24 mouse cellular contexts compared by ENCODE assay signal in genomic region chr6:141241809-141242208, GRCm38 (mm10). TPM values are rescaled to one million over a fixed set of nuclear protein-coding genes. Genes with fewer than 3 reads are reported as not detected.
DNase-seq lines count a peak whose midpoint lies in the region; ATAC-seq lines count a peak whose summit lies in the region.
"Had no signal": no experiment of that assay in that cellular context is flagged by ENCODE, and none has a peak within 500 bp of the region (broad histone marks: within the 10 kb centered on the region; RNA-seq: fewer than 3 reads in every experiment).

No protein-coding gene starts in this region.

- peak; percentile 4 for DNase-seq in heart, adult 11 months
- no peak for DNase-seq in heart, embryonic 10.5 days (ENCODE audit: low spot score)
- no peak for DNase-seq in liver
- no peak for DNase-seq in midbrain, embryonic 11.5 days (ENCODE audit: low spot score, missing footprints)
- DNase-seq: adrenal gland, adult 8-10 months; adrenal gland, postnatal 14 days; adrenal gland, postnatal 36 days; B cell, adult 2 months; cerebellum, adult 11-12 months; cerebellum, adult 2 months; cerebellum, adult 9-10 months; cerebellum, postnatal 10 days; cerebellum, postnatal 25 days had no signal

- WGBS in heart, embryonic 10.5 days: 73% methylated on average over 1 of the region's 1 CpGs
- 59% methylated on average over 1 of the region's 1 CpGs for WGBS in liver, embryonic 16.5 days (ENCODE audit: insufficient replicate concordance)
- 95% methylated on average over 1 of the region's 1 CpGs for WGBS in midbrain, embryonic 11.5 days
- WGBS in midbrain, embryonic 16.5 days: 87% methylated on average over 1 of the region's 1 CpGs

- H3K4me2 ChIP-seq in liver, embryonic 16.5 days (ENCODE audit: low read depth, low read length): no peak overlapping the region
- H3K4me2 ChIP-seq in midbrain, embryonic 11.5 days: no peak overlapping the region
- no peak overlapping the region for H3K4me2 ChIP-seq in midbrain, embryonic 16.5 days (ENCODE audit: low read length)
- H3K4me2 ChIP-seq: embryonic facial prominence, embryonic 12.5 days; forebrain, embryonic 13.5 days; forebrain, embryonic 15.5 days had no signal

- H3K4me3 ChIP-seq in heart, embryonic 10.5 days: no peak overlapping the region
- H3K4me3 ChIP-seq in liver, embryonic 16.5 days (ENCODE audit: low read depth, low read length): no peak overlapping the region
- no peak overlapping the region for H3K4me3 ChIP-seq in midbrain, embryonic 11.5 days (ENCODE audit: low read depth, low read length)
- H3K4me3 ChIP-seq in midbrain, embryonic 16.5 days (ENCODE audit: low read depth, low read length): no peak overlapping the region
- H3K4me3 ChIP-seq: embryonic facial prominence, embryonic 10.5 days; embryonic facial prominence, embryonic 12.5 days; forebrain, embryonic 13.5 days; forebrain, embryonic 15.5 days had no signal

- H3K27ac ChIP-seq in heart, embryonic 10.5 days: no peak overlapping the region
- H3K27ac ChIP-seq in liver, embryonic 16.5 days (ENCODE audit: low read length): no peak overlapping the region
- no peak overlapping the region for H3K27ac ChIP-seq in midbrain, embryonic 11.5 days (ENCODE audit: low read depth, low read length)
- H3K27ac ChIP-seq in midbrain, embryonic 16.5 days (ENCODE audit: low read length): no peak overlapping the region
- H3K27ac ChIP-seq: embryonic facial prominence, embryonic 10.5 days; embryonic facial prominence, embryonic 12.5 days; forebrain, embryonic 13.5 days; forebrain, embryonic 15.5 days had no signal

- H3K9ac ChIP-seq in liver, embryonic 16.5 days (ENCODE audit: low read depth, low read length): no peak overlapping the region
- H3K9ac ChIP-seq in midbrain, embryonic 11.5 days (ENCODE audit: low read length): no peak overlapping the region
- H3K9ac ChIP-seq in midbrain, embryonic 16.5 days (ENCODE audit: low read depth, low read length): no peak overlapping the region
- H3K9ac ChIP-seq: embryonic facial prominence, embryonic 12.5 days; forebrain, embryonic 13.5 days; forebrain, embryonic 15.5 days had no signal

- no peaks in the 10 kb centered on the region for H3K4me1 ChIP-seq in heart, embryonic 10.5 days
- no peaks in the 10 kb centered on the region for H3K4me1 ChIP-seq in liver, embryonic 16.5 days (ENCODE audit: control insufficient read depth, low read depth, low read length)
- no peaks in the 10 kb centered on the region for H3K4me1 ChIP-seq in midbrain, embryonic 11.5 days (ENCODE audit: control insufficient read depth, insufficient read depth, low read length)
- no peaks in the 10 kb centered on the region for H3K4me1 ChIP-seq in midbrain, embryonic 16.5 days (ENCODE audit: control insufficient read depth, insufficient read depth, low read length)
- H3K4me1 ChIP-seq: embryonic facial prominence, embryonic 10.5 days; embryonic facial prominence, embryonic 12.5 days; forebrain, embryonic 13.5 days; forebrain, embryonic 15.5 days had no signal

- 0 out of 2 replicates have a peak, but pooled peaks have one; percentile 51 for ATAC-seq in liver, embryonic 16.5 days (ENCODE audit: low read depth)
- 0 out of 2 replicates have a peak, but pooled peaks have one; percentile 14 for ATAC-seq in midbrain, embryonic 11.5 days (ENCODE audit: low FRiP score)
- no peak for ATAC-seq in midbrain, embryonic 16.5 days
- ATAC-seq: activated CD4-positive, CD25-positive, alpha-beta regulatory T cell, adult 4 months; CD4-positive, CD25-positive, alpha-beta regulatory T cell, adult 4 months; forebrain, embryonic 13.5 days; forebrain, embryonic 15.5 days; Patski had no signal

- H3K9me3 ChIP-seq in heart, embryonic 10.5 days: no peaks in the 10 kb centered on the region
- no peaks in the 10 kb centered on the region for H3K9me3 ChIP-seq in liver, embryonic 16.5 days (replicated peaks; ENCODE audit: control insufficient read depth, low read length)
- no peaks in the 10 kb centered on the region for H3K9me3 ChIP-seq in midbrain, embryonic 11.5 days (ENCODE audit: control insufficient read depth, low read length)
- H3K9me3 ChIP-seq in midbrain, embryonic 16.5 days (replicated peaks; ENCODE audit: control insufficient read depth, low read length, poor library complexity, severe bottlenecking): no peaks in the 10 kb centered on the region
- H3K9me3 ChIP-seq: embryonic facial prominence, embryonic 10.5 days; embryonic facial prominence, embryonic 12.5 days; forebrain, embryonic 13.5 days; forebrain, embryonic 15.5 days had no signal

- H3K36me3 ChIP-seq in heart, embryonic 10.5 days: no peaks in the 10 kb centered on the region
- no peaks in the 10 kb centered on the region for H3K36me3 ChIP-seq in liver, embryonic 16.5 days (ENCODE audit: control insufficient read depth, insufficient read depth)
- H3K36me3 ChIP-seq in midbrain, embryonic 11.5 days (ENCODE audit: control insufficient read depth, insufficient read depth, low read length): no peaks in the 10 kb centered on the region
- H3K36me3 ChIP-seq in midbrain, embryonic 16.5 days (ENCODE audit: control insufficient read depth, insufficient read depth, low read length): no peaks in the 10 kb centered on the region
- H3K36me3 ChIP-seq: embryonic facial prominence, embryonic 10.5 days; embryonic facial prominence, embryonic 12.5 days; forebrain, embryonic 15.5 days; G1E had no signal

- H3K27me3 ChIP-seq in heart, embryonic 10.5 days (ENCODE audit: insufficient read depth, poor library complexity, severe bottlenecking): no peaks in the 10 kb centered on the region
- no peaks in the 10 kb centered on the region for H3K27me3 ChIP-seq in liver, embryonic 16.5 days (ENCODE audit: control insufficient read depth, insufficient read depth, low read depth, low read length)
- H3K27me3 ChIP-seq in midbrain, embryonic 11.5 days (ENCODE audit: control insufficient read depth, insufficient read depth, low read length): no peaks in the 10 kb centered on the region
- H3K27me3 ChIP-seq in midbrain, embryonic 16.5 days (ENCODE audit: control insufficient read depth, insufficient read depth, low read depth, low read length): no peaks in the 10 kb centered on the region
- H3K27me3 ChIP-seq: CH12.LX; embryonic facial prominence, embryonic 12.5 days; forebrain, embryonic 13.5 days; forebrain, embryonic 15.5 days had no signal

RNA-seq across cellular contexts. Expression of gene Pde3a, which starts 7.3 kb away (rescaled TPM):
- 7.3 and 7.5 TPM in 2 replicates for polyA plus RNA-seq in heart, embryonic 10.5 days (2016; fragmentation: Nextera tagmentation; extraction: Ambion mirVana)
- 1.1 and 1.3 TPM in 2 replicates for polyA plus RNA-seq in liver, embryonic 16.5 days (2015; fragmentation: Nextera tagmentation; extraction: Ambion mirVana)
- 1.2 and 2.1 TPM in 2 replicates for polyA plus RNA-seq in midbrain, embryonic 11.5 days (2014; fragmentation: Nextera tagmentation; extraction: Ambion mirVana)
- 2.1 and 2.3 TPM in 2 replicates for polyA plus RNA-seq in midbrain, embryonic 16.5 days (2015; fragmentation: Nextera tagmentation; extraction: Ambion mirVana)
- polyA plus RNA-seq: CD4-positive, CD25-positive, alpha-beta regulatory T cell, adult 4 months; G1E had no signal
